Comparison of ENCODE assay signal across 28 mouse cellular contexts in genomic region chr11:109689539-109689938, GRCm38 (mm10). TPM values are rescaled to one million over a fixed set of nuclear protein-coding genes. Genes with fewer than 3 reads are reported as not detected.
"Had no signal": no experiment of that assay in that cellular context is flagged by ENCODE, and none has a peak within 500 bp of the region (broad histone marks: within the 10 kb centered on the region; RNA-seq: fewer than 3 reads in every experiment).

No protein-coding gene starts in this region.

- H3K4me1 ChIP-seq: embryonic facial prominence, embryonic 10.5 days; embryonic facial prominence, embryonic 12.5 days; embryonic facial prominence, embryonic 13.5 days; forebrain, embryonic 10.5 days; forebrain, embryonic 12.5 days; forebrain, embryonic 13.5 days; forebrain, embryonic 15.5 days had no signal

- H3K27me3 ChIP-seq: embryonic facial prominence, embryonic 12.5 days; embryonic facial prominence, embryonic 13.5 days; embryonic facial prominence, embryonic 15.5 days; forebrain, embryonic 12.5 days; forebrain, embryonic 13.5 days; forebrain, embryonic 15.5 days had no signal

- H3K9me3 ChIP-seq: embryonic facial prominence, embryonic 10.5 days; embryonic facial prominence, embryonic 12.5 days; embryonic facial prominence, embryonic 13.5 days; embryonic facial prominence, embryonic 15.5 days; forebrain, embryonic 10.5 days; forebrain, embryonic 12.5 days; forebrain, embryonic 13.5 days; forebrain, embryonic 15.5 days had no signal

- H3K4me2 ChIP-seq: embryonic facial prominence, embryonic 12.5 days; embryonic facial prominence, embryonic 13.5 days; embryonic facial prominence, embryonic 15.5 days; forebrain, embryonic 12.5 days; forebrain, embryonic 13.5 days; forebrain, embryonic 15.5 days had no signal

- H3K27ac ChIP-seq: embryonic facial prominence, embryonic 10.5 days; embryonic facial prominence, embryonic 12.5 days; embryonic facial prominence, embryonic 13.5 days; embryonic facial prominence, embryonic 15.5 days; forebrain, embryonic 10.5 days; forebrain, embryonic 12.5 days; forebrain, embryonic 13.5 days; forebrain, embryonic 15.5 days; gastrocnemius, adult 2 months; heart, adult 2 months had no signal

- ATAC-seq: forebrain, embryonic 13.5 days; forebrain, embryonic 14.5 days; forebrain, embryonic 15.5 days; forebrain, embryonic 16.5 days; forebrain, postnatal 0 days had no signal

- H3K36me3 ChIP-seq: embryonic facial prominence, embryonic 10.5 days; embryonic facial prominence, embryonic 12.5 days; embryonic facial prominence, embryonic 13.5 days; embryonic facial prominence, embryonic 15.5 days; forebrain, embryonic 10.5 days; forebrain, embryonic 12.5 days; forebrain, embryonic 15.5 days had no signal

- DNase-seq: cerebellum, adult 2 months; cerebellum, adult 8-10 months; cerebellum, adult 9-10 months; cerebellum, postnatal 14 days; cerebellum, postnatal 25 days; cerebellum, postnatal 36 days; embryo, embryonic 11 days; forebrain, postnatal 0 days; gastrocnemius, adult 2 months; gastrocnemius, postnatal 10 days; gastrocnemius, postnatal 14 days; gastrocnemius, postnatal 25 days; gastrocnemius, postnatal 36 days; heart, adult 18-20 months; heart, adult 2 months had no signal

- H3K4me3 ChIP-seq: embryonic facial prominence, embryonic 10.5 days; embryonic facial prominence, embryonic 12.5 days; embryonic facial prominence, embryonic 13.5 days; embryonic facial prominence, embryonic 15.5 days; erythroblast, embryonic 14.5 days; forebrain, embryonic 10.5 days; forebrain, embryonic 12.5 days; forebrain, embryonic 13.5 days; forebrain, embryonic 15.5 days; gastrocnemius, adult 2 months; heart, adult 2 months had no signal

- H3K9ac ChIP-seq: embryonic facial prominence, embryonic 12.5 days; embryonic facial prominence, embryonic 13.5 days; embryonic facial prominence, embryonic 15.5 days; forebrain, embryonic 12.5 days; forebrain, embryonic 13.5 days; forebrain, embryonic 15.5 days; forebrain, postnatal 0 days had no signal

RNA-seq across cellular contexts. Expression of gene Fam20a, which starts 32.5 kb away (rescaled TPM):
- total RNA-seq: common myeloid progenitor, adult 5-6 weeks; granulocyte monocyte progenitor cell, adult 5-6 weeks had no signal
- polyA plus RNA-seq: erythroblast, embryonic 14.5 days had no signal
